ENCODE assay signal across 8 mouse cellular contexts in genomic region chr16:32672861-32673560, GRCm38 (mm10). TPM values are rescaled to one million over a fixed set of nuclear protein-coding genes. Genes with fewer than 3 reads are reported as not detected.
A peak's percentile ranks its signal among the peaks of the same experiment; 100 is the strongest.
DNase-seq lines count a peak whose midpoint lies in the region.

No protein-coding gene starts in this region.

- peaks cover 21% of the 10 kb centered on the region for H3K4me1 ChIP-seq in brown adipose tissue, adult 24 weeks (ENCODE audit: control insufficient read depth, insufficient read depth, insufficient read length, low read length)

- DNase-seq in heart, adult 18-20 months: peak; percentile 44 to 67
- DNase-seq in heart, adult 8-10 months (ENCODE audit: low spot score): no peak
- peak; percentile 66 for DNase-seq in 3134 (ENCODE audit: extremely low read depth, insufficient read length, low spot score)
- DNase-seq in kidney, postnatal 4 days: peak; percentile 51 to 66
- no peak for DNase-seq in cerebellum, postnatal 36 days
- no peak for DNase-seq in left cerebral cortex, adult 11 months (ENCODE audit: low spot score)
- DNase-seq in retina, embryonic 14.5 days (ENCODE audit: low spot score): no peak

- H3K4me3 ChIP-seq in brown adipose tissue, adult 24 weeks (ENCODE audit: insufficient read depth, low read depth, low read length): peak overlapping the region; percentile 38

- peak overlapping the region; percentile 73 for H3K27ac ChIP-seq in brown adipose tissue, adult 24 weeks (replicated peaks; ENCODE audit: low read depth, low read length)

RNA-seq across cellular contexts. Expression of gene Tnk2, which starts 29.3 kb away (rescaled TPM):
- total RNA-seq in heart, adult 18-20 months (2021): 10 to 100 TPM; 20.5 to 22.0 TPM
- 10 to 100 TPM; 18.6 to 22.6 (median 21.4) TPM for total RNA-seq in heart, adult 8-10 months (2022)
- 18.7 and 24.1 TPM in 2 replicates for polyA plus RNA-seq in brown adipose tissue, adult 24 weeks (2012; ENCODE audit: insufficient read depth, insufficient read length, missing spikeins)

Comparison
In these comparisons a context has a peak if more than half of its experiments do, and no peak if none do; other contexts are left out.
1. DNase-seq: peak in heart, adult 18-20 months (2 of 2), 3134 (single experiment) and kidney, postnatal 4 days (2 of 2); none in heart, adult 8-10 months (single experiment), cerebellum, postnatal 36 days (0 of 2), left cerebral cortex, adult 11 months (single experiment) and retina, embryonic 14.5 days (single experiment).